Mouse (Mus musculus) liver, adult 2 months (tissue): ENCODE measurements around the gene Mical1. TPM values are rescaled to one million over a fixed set of nuclear protein-coding genes. Genes with fewer than 3 reads are reported as not detected.
A peak's percentile ranks its signal among the peaks of the same experiment; 100 is the strongest.

ENCODE experiments used
- DNase-seq: peaks from one replicate; pipeline ENCODE4 v3.0.0-alpha.2; 2011; ENCODE audit warnings: low read depth, low spot score; ENCODE audit errors: extremely low read depth
- H3K27ac ChIP-seq: fragments of 200-500 bp; replicated peaks from 2 replicates; pipeline ENCODE4 v1.5.1; 2012; ENCODE audit warnings: low read depth, mild to moderate bottlenecking, control low read depth, inconsistent platforms, low read length; ENCODE audit not compliant: insufficient read depth
- H3K27me3 ChIP-seq: fragments of 200-500 bp; 2 replicates; pipeline ENCODE4 v1.6.1; 2012; ENCODE audit warnings: mild to moderate bottlenecking, moderate library complexity, low read length, inconsistent platforms; ENCODE audit not compliant: control insufficient read depth, insufficient read depth
- H3K36me3 ChIP-seq: fragments of 200-500 bp; 2 replicates; pipeline ENCODE4 v1.6.1; 2012; ENCODE audit warnings: low read length, inconsistent platforms; ENCODE audit not compliant: control insufficient read depth, insufficient read depth
- H3K4me1 ChIP-seq: fragments of 200-500 bp; 2 replicates; pipeline ENCODE4 v1.6.1; 2011; ENCODE audit warnings: low read length; ENCODE audit not compliant: control insufficient read depth, insufficient read depth
- H3K4me3 ChIP-seq: fragments of 200-500 bp; 2 replicates; pipeline ENCODE4 v1.5.1; 2011; ENCODE audit warnings: low read depth, mild to moderate bottlenecking, control low read depth, low read length, moderate library complexity; ENCODE audit not compliant: insufficient read depth
- H3K79me2 ChIP-seq: fragments of 200-500 bp; 2 replicates; pipeline ENCODE4 v1.6.1; 2012; ENCODE audit warnings: inconsistent platforms, mild to moderate bottlenecking, low read length, moderate library complexity; ENCODE audit not compliant: control insufficient read depth, insufficient read depth
- H3K9ac ChIP-seq: fragments of 200-500 bp; 2 replicates; pipeline ENCODE4 v1.6.1; 2012; ENCODE audit warnings: low read depth, mild to moderate bottlenecking, control low read depth, inconsistent platforms, low read length
- CTCF ChIP-seq: fragments of 200-500 bp; IDR thresholded peaks from 2 replicates; pipeline ENCODE4 v1.5.1; 2011; ENCODE audit warnings: low read depth, low read length, control low read depth
- POLR2A ChIP-seq: fragments of 200-500 bp; IDR thresholded peaks from 2 replicates; pipeline ENCODE4 v1.6.1; 2011; ENCODE audit warnings: low read length, control low read depth; ENCODE audit not compliant: insufficient read depth; ENCODE audit errors: extremely low read depth
- WGBS: fragments of 180-500 bp; shearing (Covaris S2); methylation state at CpG from one replicate; pipeline ENCODE4 v1.1.7; 2018; 5-methylcytosine and 5-hydroxymethylcytosine counted together
- polyA plus RNA-seq: library from polyadenylated mRNA; depleted of rRNA; stranded (reverse); fragments of >200 nt; gene quantifications from 2 replicates; pipeline ENCODE4 v1.2.3, GENCODE M21; 2012; rRNA removed
- total RNA-seq: library from RNA; depleted of rRNA; stranded (reverse); fragments of >200 nt; gene quantifications from 2 replicates; pipeline ENCODE4 v1.2.3, GENCODE M21; 2014; rRNA removed

The Mical1 gene
- 0.55 and 0.94 TPM in 2 replicates for total RNA-seq
- polyA plus RNA-seq, result 0.82 and 3.7 TPM in 2 replicates

GRCm38 (mm10) chr10:41476171-41477017, at the start of gene Mical1:
Gene Mical1, plus strand, starts transcription at chr10:41476314.
- Histone ChIP-seq H3K9ac (peak within 1 kb of the TSS; percentile 49), H3K27me3 (no peaks in the 10 kb centered on the region), H3K27ac (no peak within 1 kb of the TSS), H3K4me3 (peak within 1 kb of the TSS; percentile 49), H3K79me2 (no peaks in the 10 kb centered on the region), H3K36me3 (no peaks in the 10 kb centered on the region), H3K4me1 (peaks cover 2% of the 10 kb centered on the region; the same call in 1 of the 2 replicates)
- no peak for DNase-seq
- WGBS, result 9% methylated on average over 35 of the region's 35 CpGs
- TF ChIP-seq POLR2A (0 out of 2 replicates have a peak, but pooled peaks have one; percentile 13), CTCF (no peak)

- Histone ChIP-seq H3K4me1 (no peaks in the 10 kb centered on the region), H3K36me3 (no peaks in the 10 kb centered on the region), H3K27me3 (no peaks in the 10 kb centered on the region), H3K9ac (no peak overlapping the region), H3K79me2 (no peaks in the 10 kb centered on the region), H3K4me3 (no peak overlapping the region), H3K27ac (no peak overlapping the region)
- DNase-seq, result no peak
- TF ChIP-seq CTCF, result no peak
- no peak for TF ChIP-seq POLR2A
- 68% methylated on average over 6 of the region's 6 CpGs for WGBS
These were observed 49.7 kb upstream of the Mical1 start for GRCm38 (mm10) chr10:41426368-41426767.

GRCm38 (mm10) chr10:41434624-41435023, 41.5 kb upstream of the Mical1 start:
- Histone ChIP-seq H3K27me3 (no peaks in the 10 kb centered on the region), H3K79me2 (no peaks in the 10 kb centered on the region), H3K27ac (no peak overlapping the region), H3K9ac (no peak overlapping the region), H3K4me3 (no peak overlapping the region), H3K36me3 (no peaks in the 10 kb centered on the region), H3K4me1 (peaks cover 4% of the 10 kb centered on the region)
- DNase-seq, result peak; percentile 46
- TF ChIP-seq CTCF (peak; percentile 53), POLR2A (no peak)
- WGBS, result 29% methylated on average over 4 of the region's 4 CpGs

GRCm38 (mm10) chr10:41435141-41435540, 41.0 kb upstream of the Mical1 start:
- Histone ChIP-seq H3K9ac (no peak overlapping the region), H3K36me3 (no peaks in the 10 kb centered on the region), H3K4me3 (no peak overlapping the region), H3K4me1 (peaks cover 4% of the 10 kb centered on the region), H3K27me3 (no peaks in the 10 kb centered on the region), H3K27ac (no peak overlapping the region), H3K79me2 (no peaks in the 10 kb centered on the region)
- 10% methylated on average over 3 of the region's 3 CpGs for WGBS
- TF ChIP-seq CTCF, result no peak
- no peak for TF ChIP-seq POLR2A
- peak; percentile 15 for DNase-seq

GRCm38 (mm10) chr10:41448216-41448615, 27.9 kb upstream of the Mical1 start:
- WGBS, result 89% methylated on average over 1 of the region's 1 CpGs
- Histone ChIP-seq H3K9ac (no peak overlapping the region), H3K79me2 (peaks cover 9% of the 10 kb centered on the region; the same call in 1 of the 2 replicates), H3K4me3 (no peak overlapping the region), H3K27ac (no peak overlapping the region), H3K4me1 (peaks cover 16% of the 10 kb centered on the region), H3K27me3 (no peaks in the 10 kb centered on the region), H3K36me3 (peaks cover 3% of the 10 kb centered on the region; the same call in 1 of the 2 replicates)
- DNase-seq, result no peak
- no peak for TF ChIP-seq POLR2A
- TF ChIP-seq CTCF, result no peak

- DNase-seq, result no peak
These were observed 26.4 kb upstream of the Mical1 start for GRCm38 (mm10) chr10:41449684-41450083.

More at GRCm38 (mm10) chr10:41449684-41450083, 26.4 kb upstream of the Mical1 start:
- H3K79me2 ChIP-seq, result peaks cover 9% of the 10 kb centered on the region; the same call in 1 of the 2 replicates
- peaks cover 3% of the 10 kb centered on the region; the same call in 1 of the 2 replicates for H3K36me3 ChIP-seq
- peak overlapping the region; percentile 54 for H3K27ac ChIP-seq
- H3K27me3 ChIP-seq, result no peaks in the 10 kb centered on the region
- WGBS, result 7% methylated on average over 14 of the region's 14 CpGs
- H3K4me3 ChIP-seq, result peak overlapping the region; percentile 94
- H3K4me1 ChIP-seq, result peaks cover 16% of the 10 kb centered on the region
- peak overlapping the region; percentile 48; the same call in 1 of the 2 replicates for H3K9ac ChIP-seq
- TF ChIP-seq POLR2A (no peak), CTCF (no peak)
